Mouse (Mus musculus) Patski (cell line): Measurements from ENCODE around the gene Rpl29. TPM values are rescaled to one million over a fixed set of nuclear protein-coding genes. Genes with fewer than 3 reads are reported as not detected.

Experiments
- ATAC-seq: fragments of 100-300 bp; one replicate; pipeline ENCODE4 v1.8.0; 2021
- CTCF ChIA-PET: fragments of 350-600 bp; sonication (Branson Sonifier 250); formaldehyde crosslinking; loops from one replicate; lab custom pipeline; 2022; ENCODE audit warnings: inconsistent platforms; lab: Charles Lee
- POLR2A ChIA-PET: fragments of 350-600 bp; sonication (Branson Sonifier 250); formaldehyde crosslinking; loops from one replicate; lab custom pipeline; 2022; ENCODE audit warnings: antibody characterized with exemption, inconsistent platforms; lab: Charles Lee
- DNase-seq: peaks from one replicate; pipeline ENCODE4 v3.0.0-alpha.2; 2011; ENCODE audit warnings: low read depth, low spot score
- H3K27me3 ChIP-seq: fragments of 371-371 bp; one replicate; pipeline ENCODE4 v1.5.1; 2021
- CTCF ChIP-seq: fragments of 100-300 bp; IDR thresholded peaks from one replicate; pipeline ENCODE4 v1.5.1; 2021
- in situ Hi-C: fragments of 300-500 bp; cut with MboI; formaldehyde crosslinking; loops from 3 replicates; pipeline ENCODE4 v1.11.1; 2018; ENCODE audit warnings: low pct_unique_long_range_greater_than_20kb, mixed read lengths
- polyA plus RNA-seq: library from polyadenylated mRNA; unstranded; gene quantifications from one replicate; pipeline ENCODE4 v1.2.3, GENCODE M21; 2021

The Rpl29 gene
- polyA plus RNA-seq, 1 experiment from 2014 or later: 189 TPM

- ChIA-PET POLR2A (no interaction called here), CTCF (no interaction called here)
- DNase-seq (no peak), ATAC-seq (no peak)
- in situ Hi-C loops: no loop called here
- no peak for TF ChIP-seq CTCF
- no peaks in the 10 kb centered on the region for H3K27me3 ChIP-seq
Measured at GRCm38 (mm10) chr9:106402607-106403375, 26.5 kb upstream of the Rpl29 start.

GRCm38 (mm10) chr9:106405275-106405674, 24.0 kb upstream of the Rpl29 start:
- no peak for TF ChIP-seq CTCF
- no peak for DNase-seq
- in situ Hi-C loops: no loop called here
- ChIA-PET POLR2A (no interaction called here), CTCF (no interaction called here)
- peak; percentile 39 for ATAC-seq
- no peaks in the 10 kb centered on the region for H3K27me3 ChIP-seq

GRCm38 (mm10) chr9:106406443-106407078, 22.7 kb upstream of the Rpl29 start:
- TF ChIP-seq CTCF: no peak
- ATAC-seq: no peak
- in situ Hi-C loops: no loop called here
- H3K27me3 ChIP-seq: no peaks in the 10 kb centered on the region
- POLR2A ChIA-PET: no interaction called here
- CTCF ChIA-PET: interaction anchor here (1.3 to 1.6 kb wide), 3 partner anchors 14 to 104 kb away, joined by 3 to 4 read pairs (median 4); no protein-coding TSS in a partner anchor
- DNase-seq: no peak

- DNase-seq: no peak
- ChIA-PET CTCF (interaction anchor here (1.7 kb wide), 1 partner anchor 9 kb away, joined by 3 read pairs; no protein-coding TSS in a partner anchor), POLR2A (no interaction called here)
- no peak for ATAC-seq
- TF ChIP-seq CTCF: no peak
- no peaks in the 10 kb centered on the region for H3K27me3 ChIP-seq
- in situ Hi-C loops: no loop called here
Measured at GRCm38 (mm10) chr9:106409096-106409495, 20.2 kb upstream of the Rpl29 start.

- no peak for ATAC-seq
- DNase-seq: no peak
- in situ Hi-C loops: loop anchor here (5.0 kb wide), 1 partner anchor 33 kb away; no protein-coding TSS in a partner anchor
- ChIA-PET POLR2A (no interaction called here), CTCF (interaction anchor here (1.2 to 1.7 kb wide), 3 partner anchors 7 to 24 kb away, joined by 3 to 4 read pairs (median 3); no protein-coding TSS in a partner anchor)
- no peaks in the 10 kb centered on the region for H3K27me3 ChIP-seq
- TF ChIP-seq CTCF: no peak
Measured at GRCm38 (mm10) chr9:106410086-106410650, 19.1 kb upstream of the Rpl29 start.

- no peak for TF ChIP-seq CTCF
- ATAC-seq: no peak
- H3K27me3 ChIP-seq: no peaks in the 10 kb centered on the region
- DNase-seq: no peak
- ChIA-PET CTCF (interaction anchor here (1.0 to 1.3 kb wide), 3 partner anchors 16 to 131 kb away, joined by 3 to 4 read pairs (median 3); no protein-coding TSS in a partner anchor), POLR2A (no interaction called here)
- in situ Hi-C loops: loop anchor here (5.0 kb wide), 1 partner anchor 34 kb away; no protein-coding TSS in a partner anchor
Measured at GRCm38 (mm10) chr9:106411091-106411594, 18.1 kb upstream of the Rpl29 start.

GRCm38 (mm10) chr9:106411729-106412128, 17.5 kb upstream of the Rpl29 start:
- H3K27me3 ChIP-seq: no peaks in the 10 kb centered on the region
- CTCF ChIA-PET: interaction anchor here (0.7 to 1.0 kb wide), 2 partner anchors 10 to 131 kb away, joined by 3 read pairs; no protein-coding TSS in a partner anchor
- in situ Hi-C loops: loop anchor here (5.0 kb wide), 1 partner anchor 34 kb away; no protein-coding TSS in a partner anchor
- no peak for DNase-seq
- TF ChIP-seq CTCF: no peak
- no peak for ATAC-seq
- POLR2A ChIA-PET: no interaction called here

GRCm38 (mm10) chr9:106412210-106412609, 17.0 kb upstream of the Rpl29 start:
- TF ChIP-seq CTCF: no peak
- ATAC-seq (no peak), DNase-seq (no peak)
- in situ Hi-C loops: loop anchor here (5.0 kb wide), 1 partner anchor 35 kb away; no protein-coding TSS in a partner anchor
- no peaks in the 10 kb centered on the region for H3K27me3 ChIP-seq
- ChIA-PET POLR2A (interaction anchor here (1.1 kb wide), 1 partner anchor 43 kb away, joined by 4 read pairs; the partner anchor contains the start of gene Dusp7), CTCF (interaction anchor here (0.7 to 1.3 kb wide), 3 partner anchors 10 to 132 kb away, joined by 3 to 4 read pairs (median 3); no protein-coding TSS in a partner anchor)

GRCm38 (mm10) chr9:106413606-106414005, 15.6 kb upstream of the Rpl29 start:
- no peak for DNase-seq
- no peak for ATAC-seq
- POLR2A ChIA-PET: interaction anchor here (1.1 kb wide), 1 partner anchor 45 kb away, joined by 4 read pairs; the partner anchor contains the start of gene Dusp7
- no peaks in the 10 kb centered on the region for H3K27me3 ChIP-seq
- in situ Hi-C loops: loop anchor here (5.0 kb wide), 1 partner anchor 36 kb away; no protein-coding TSS in a partner anchor
- CTCF ChIA-PET: interaction anchor here (1.3 to 1.8 kb wide), 2 partner anchors 13 to 128 kb away, joined by 3 to 4 read pairs; no protein-coding TSS in a partner anchor
- TF ChIP-seq CTCF: no peak

- no peak for DNase-seq
- in situ Hi-C loops: no loop called here
- CTCF ChIA-PET: interaction anchor here (1.1 to 7.7 kb wide), 3 partner anchors 8 to 128 kb away, joined by 3 to 82 read pairs (median 3); no protein-coding TSS in a partner anchor
- no peaks in the 10 kb centered on the region for H3K27me3 ChIP-seq
- no peak for ATAC-seq
- TF ChIP-seq CTCF: no peak
- POLR2A ChIA-PET: no interaction called here
Measured at GRCm38 (mm10) chr9:106416826-106417225, 12.4 kb upstream of the Rpl29 start.
